Mouse (Mus musculus) layer of hippocampus, adult 11-12 months (tissue): ENCODE data around the gene Ears2.
"Not testable (repeated sequence)": the region's sequence is repeated elsewhere in the genome, so short reads cannot be mapped to it uniquely, and the experiment has no call there.

Experiments used
- DNase-seq: peaks from one replicate; pipeline ENCODE4 v3.0.0; 2022; ENCODE audit warnings: low spot score

The Ears2 gene

DNA sequence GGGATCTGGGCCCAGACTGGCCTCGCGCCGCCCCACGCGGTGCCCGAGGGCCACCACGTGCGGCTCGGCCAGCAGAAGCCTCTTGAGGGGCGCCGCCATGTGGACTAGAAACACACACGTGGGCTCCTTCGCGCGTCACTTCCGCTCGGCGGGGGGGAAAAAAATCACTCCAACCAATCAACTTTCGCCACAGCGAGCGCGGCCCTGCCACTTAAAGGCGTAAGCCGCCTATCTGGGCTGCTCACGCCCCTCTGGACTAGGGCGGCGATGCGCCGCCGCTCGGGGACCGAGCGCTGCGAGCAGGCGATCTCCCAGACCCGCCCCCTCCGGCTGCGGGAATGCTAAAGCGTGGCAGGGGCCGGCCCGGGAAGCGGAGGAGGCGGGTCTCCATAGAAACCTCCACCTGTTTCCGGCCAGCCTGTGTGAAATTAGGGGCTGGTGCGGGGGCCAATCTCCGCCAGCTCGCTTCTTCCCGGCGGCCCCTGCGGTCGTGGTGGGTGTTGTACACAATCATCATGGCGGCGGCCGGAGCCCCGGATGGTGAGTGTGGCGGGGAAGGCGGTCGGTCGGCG is at the start of gene Ears2, which contains the start of gene Ubfd1:
Gene Ears2 (minus strand): TSS at position 319 of the 572 bp plus-strand sequence.
Gene Ubfd1 (plus strand): TSS at position 231 of the 572 bp plus-strand sequence.
- DNase-seq: peak; percentile 96

- no peak for DNase-seq
Observed at GRCm38 (mm10) chr7:122108206-122108605, 41.1 kb upstream of the Ears2 start.

GRCm38 (mm10) chr7:122101747-122102244 is 34.7 kb upstream of the Ears2 start, which contains the start of gene Ndufab1:
TSS of gene Ndufab1 (minus strand) at chr7:122101886.
- DNase-seq: peak; percentile 86

- not testable (repeated sequence) for DNase-seq
Observed at GRCm38 (mm10) chr7:122101014-122101746, 34.1 kb upstream of the Ears2 start.

GRCm38 (mm10) chr7:122099222-122099621 is 32.2 kb upstream of the Ears2 start:
- peak; percentile 39 for DNase-seq

- DNase-seq: no peak
Observed at GRCm38 (mm10) chr7:122098009-122098408, 30.9 kb upstream of the Ears2 start.

GRCm38 (mm10) chr7:122094564-122095330 is 27.7 kb upstream of the Ears2 start:
- no peak for DNase-seq

DNA sequence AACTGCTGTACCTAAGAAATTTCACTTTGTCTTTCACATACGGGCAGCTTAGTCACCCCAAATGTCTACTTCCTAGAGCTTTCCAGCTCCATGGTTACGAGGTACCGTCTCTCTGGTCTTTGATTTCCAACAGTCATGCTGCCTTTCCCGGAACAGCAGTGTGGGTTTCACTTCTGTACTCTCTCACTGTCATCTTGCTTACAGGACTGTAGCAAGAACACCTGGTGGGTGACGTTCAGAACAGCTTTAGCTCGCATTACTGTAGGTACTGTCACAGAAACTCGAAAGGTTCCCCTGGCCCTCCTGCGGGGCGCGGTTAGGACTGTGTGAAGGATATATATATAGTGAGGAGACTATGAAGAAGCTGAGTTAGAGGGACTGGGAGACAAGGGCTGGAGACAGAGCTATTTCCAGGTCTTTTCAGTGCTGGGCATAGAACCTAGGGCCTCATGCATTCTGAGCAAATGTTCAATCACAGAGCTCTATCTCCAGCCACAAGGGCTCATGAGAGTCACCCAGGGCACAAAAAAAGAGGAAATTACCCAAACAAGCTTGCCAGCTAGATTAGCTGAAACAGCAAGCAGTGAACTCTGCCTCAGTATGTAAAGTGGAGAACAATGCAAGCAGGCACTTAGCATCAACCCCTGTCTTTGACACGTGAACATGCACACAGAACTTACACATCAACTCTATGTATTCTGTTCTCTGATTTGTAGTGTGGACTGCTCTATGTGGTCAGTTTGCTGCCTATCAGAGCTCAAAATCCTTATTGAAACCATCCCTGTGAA is 20.3 kb upstream of the Ears2 start:
- no peak for DNase-seq

GRCm38 (mm10) chr7:122081071-122081470 is 14.0 kb upstream of the Ears2 start:
- DNase-seq: no peak

- DNase-seq: no peak
Observed at GRCm38 (mm10) chr7:122079798-122080554, 12.9 kb upstream of the Ears2 start.

DNA sequence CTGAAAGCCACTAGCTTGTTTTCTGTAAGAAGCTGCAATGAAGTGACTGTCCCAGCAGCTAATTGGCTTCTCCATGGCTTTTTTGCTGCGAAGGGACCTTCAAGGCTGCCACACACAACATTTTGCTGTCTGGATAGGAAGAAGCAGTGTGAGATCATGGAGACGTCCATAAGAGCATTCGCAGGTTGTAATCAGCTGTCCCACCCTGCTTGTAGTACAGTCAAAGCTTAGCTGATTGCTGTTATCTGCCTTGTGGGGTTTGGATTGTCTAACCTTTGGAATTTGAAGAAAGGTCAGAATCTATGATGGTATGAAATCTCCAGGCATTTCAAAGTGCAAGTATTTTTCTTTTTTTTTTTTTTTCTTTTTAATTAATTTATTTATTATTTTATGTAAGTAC is 7.3 kb upstream of the Ears2 start:
- DNase-seq: no peak

- DNase-seq: peak; percentile 22
Observed at GRCm38 (mm10) chr7:122067517-122068381, 686 bp upstream of the Ears2 start.

DNA sequence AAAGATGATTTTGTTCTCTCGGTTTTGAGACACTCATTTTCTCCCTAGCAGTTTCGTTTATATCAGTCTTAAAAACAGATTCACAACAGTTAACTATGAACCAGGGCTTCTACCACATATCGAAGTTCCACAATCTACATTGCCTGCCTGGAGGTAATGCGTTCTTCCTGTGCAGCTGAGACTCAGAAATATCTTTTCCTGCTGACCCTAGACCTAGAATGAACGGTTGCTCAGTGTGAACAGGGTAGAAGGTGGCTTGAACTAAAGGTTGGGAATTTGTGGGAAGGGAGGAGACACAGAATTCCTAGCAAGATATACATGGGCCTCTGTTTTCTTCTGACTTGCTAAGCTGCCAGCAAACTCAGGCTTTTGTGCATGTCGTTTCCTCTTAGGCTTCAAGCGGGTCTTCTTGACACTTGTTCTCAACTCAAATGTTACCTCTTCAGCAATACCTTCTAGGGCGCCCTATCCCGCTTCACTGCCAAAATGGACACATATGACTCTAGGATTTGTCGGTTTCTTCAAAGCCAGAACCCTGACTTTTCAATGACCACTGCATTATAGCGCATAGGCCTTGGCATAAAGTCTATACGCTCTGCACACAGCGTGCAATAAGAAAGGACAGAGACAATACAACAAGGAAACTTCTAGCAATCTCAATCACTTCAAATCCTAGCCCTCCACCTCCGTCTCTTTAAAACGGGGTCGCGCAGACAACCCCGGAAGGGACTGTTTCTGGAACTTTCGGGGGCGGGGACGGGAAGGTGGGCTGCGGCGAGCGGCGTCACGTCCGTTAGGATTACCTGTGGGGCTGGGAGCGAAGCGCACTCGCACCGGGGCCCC is 740 bp downstream of the Ears2 start:
- DNase-seq: no peak

GRCm38 (mm10) chr7:122065656-122066055 is 1.4 kb downstream of the Ears2 start:
- no peak for DNase-seq

GRCm38 (mm10) chr7:122056633-122057032 is 10.4 kb downstream of the Ears2 start:
- DNase-seq: no peak

GRCm38 (mm10) chr7:122050834-122051233 is 16.2 kb downstream of the Ears2 start:
- no peak for DNase-seq

DNA sequence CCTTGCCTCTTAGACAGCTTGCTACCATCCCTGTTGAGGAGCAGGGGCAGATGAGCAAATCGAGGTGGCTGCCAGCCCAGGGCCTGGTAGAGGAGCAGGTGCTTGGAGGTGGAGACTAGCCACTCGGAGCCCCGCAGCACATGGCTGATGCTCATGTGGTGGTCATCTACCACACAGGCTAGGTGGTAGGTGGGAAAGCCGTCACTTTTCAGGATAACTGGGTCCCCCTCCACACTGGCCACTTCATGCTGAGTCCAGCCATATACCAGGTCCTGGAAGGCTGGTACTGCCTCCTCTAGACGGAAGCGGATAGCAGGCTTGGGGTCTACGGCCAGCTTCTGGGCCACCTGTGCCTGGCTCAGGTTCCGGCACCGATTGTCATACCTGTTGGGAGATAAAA is 18.9 kb downstream of the Ears2 start:
- DNase-seq: no peak

- no peak for DNase-seq
Observed at GRCm38 (mm10) chr7:122046813-122047212, 20.2 kb downstream of the Ears2 start.

GRCm38 (mm10) chr7:122045711-122046110 is 21.4 kb downstream of the Ears2 start:
- DNase-seq: no peak
